Mouse (Mus musculus) spleen, adult 2 months (tissue): ENCODE data around the gene Mapre3.

Experiments
- CTCF ChIP-seq: fragments of 200-500 bp; IDR thresholded peaks from 2 replicates; pipeline ENCODE4 v1.5.1; 2011; ENCODE audit warnings: mild to moderate bottlenecking, inconsistent platforms; ENCODE audit not compliant: insufficient read depth, insufficient read length, insufficient replicate concordance; ENCODE audit errors: extremely low read depth
- POLR2A ChIP-seq: fragments of 200-500 bp; IDR thresholded peaks from 2 replicates; pipeline ENCODE4 v1.6.1; 2011; ENCODE audit warnings: low read depth, low read length, inconsistent platforms

DNA sequence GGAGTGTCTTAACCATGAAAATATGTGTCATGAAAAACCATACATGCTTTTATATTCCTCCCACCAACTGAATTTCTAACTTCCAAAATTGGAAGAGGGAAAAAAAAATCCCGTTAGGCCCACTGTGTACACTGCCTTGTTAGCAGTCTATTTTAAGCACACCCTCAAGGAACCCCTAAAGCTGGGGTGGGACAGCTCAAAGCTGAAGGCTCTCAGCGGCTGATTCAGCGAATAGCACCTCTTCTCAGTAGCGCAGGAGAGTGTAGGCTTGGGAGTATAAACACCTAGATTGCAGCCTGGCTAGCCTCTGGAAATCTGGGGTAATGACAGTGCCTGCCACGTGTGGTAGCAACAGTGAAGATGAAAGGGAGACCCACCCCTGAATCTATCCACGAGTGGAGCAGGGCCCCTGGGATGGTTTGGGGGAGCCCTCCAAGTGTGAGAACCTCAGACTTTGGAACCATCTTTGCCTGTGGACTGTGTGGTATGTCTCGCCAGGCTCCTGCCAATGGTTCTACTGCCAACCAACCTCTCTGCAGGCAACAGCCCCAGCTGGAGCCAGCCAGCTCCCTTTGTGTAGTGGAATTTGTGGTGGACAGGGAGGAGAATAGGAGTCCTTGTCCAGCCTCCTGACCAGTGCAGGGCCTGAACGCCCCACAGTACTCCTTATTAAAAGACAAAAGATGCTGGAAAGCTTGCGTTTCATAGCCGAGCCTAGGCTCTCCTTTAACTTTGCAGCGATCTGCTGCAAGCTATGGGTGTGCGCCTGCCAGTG, 48.7 kb upstream of the Mapre3 start:
- TF ChIP-seq CTCF (no peak), POLR2A (no peak)
